Mouse (Mus musculus) WW6 (cell line): Measurements from ENCODE around the gene Icam1.
"Not testable (repeated sequence)": the region's sequence is repeated elsewhere in the genome, so short reads cannot be mapped to it uniquely, and the experiment has no call there.

Source experiments
- DNase-seq: peaks from one replicate; pipeline ENCODE4 v3.0.0-alpha.2; 2013; ENCODE audit warnings: low read depth, low spot score

Icam1 gene

DNA sequence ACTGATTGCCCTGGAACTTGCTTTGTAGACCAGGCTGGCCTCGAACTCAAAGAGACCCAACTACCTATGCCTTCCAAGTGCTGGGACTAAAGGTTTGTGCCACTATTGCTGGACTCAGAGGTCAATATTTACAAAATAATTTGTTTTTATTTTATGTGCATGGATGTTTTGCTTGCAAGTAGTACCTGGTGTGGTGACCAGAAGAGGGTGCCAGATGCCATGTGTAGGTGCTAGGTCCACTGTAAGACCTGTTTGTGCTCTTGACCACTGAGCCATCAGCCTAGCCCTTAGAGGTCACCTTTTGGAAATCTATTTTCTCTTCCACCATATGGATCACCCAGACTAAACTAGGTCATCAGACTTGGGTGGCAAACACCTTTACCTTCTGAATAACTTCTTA is 6.9 kb downstream of the Icam1 start:
- DNase-seq, result no peak

DNA sequence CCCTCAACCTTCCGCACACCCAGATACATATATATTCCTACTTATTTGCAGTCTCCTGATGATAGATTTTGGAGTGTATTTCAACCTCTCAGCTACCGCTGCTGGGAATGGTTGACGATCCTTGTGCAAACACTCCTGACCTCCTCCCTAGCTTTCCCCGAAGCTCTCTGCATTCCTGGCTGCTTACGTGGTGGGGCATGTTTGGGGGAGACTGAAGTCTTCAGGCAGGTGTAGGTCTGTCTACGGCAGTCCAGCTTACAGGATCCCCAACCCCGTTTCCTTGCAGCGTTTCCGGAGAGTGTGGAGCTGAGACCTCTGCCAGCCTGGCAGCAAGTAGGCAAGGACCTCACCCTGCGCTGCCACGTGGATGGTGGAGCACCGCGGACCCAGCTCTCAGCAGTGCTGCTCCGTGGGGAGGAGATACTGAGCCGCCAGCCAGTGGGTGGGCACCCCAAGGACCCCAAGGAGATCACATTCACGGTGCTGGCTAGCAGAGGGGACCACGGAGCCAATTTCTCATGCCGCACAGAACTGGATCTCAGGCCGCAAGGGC is 9.5 kb downstream of the Icam1 start:
- DNase-seq, result no peak

DNA sequence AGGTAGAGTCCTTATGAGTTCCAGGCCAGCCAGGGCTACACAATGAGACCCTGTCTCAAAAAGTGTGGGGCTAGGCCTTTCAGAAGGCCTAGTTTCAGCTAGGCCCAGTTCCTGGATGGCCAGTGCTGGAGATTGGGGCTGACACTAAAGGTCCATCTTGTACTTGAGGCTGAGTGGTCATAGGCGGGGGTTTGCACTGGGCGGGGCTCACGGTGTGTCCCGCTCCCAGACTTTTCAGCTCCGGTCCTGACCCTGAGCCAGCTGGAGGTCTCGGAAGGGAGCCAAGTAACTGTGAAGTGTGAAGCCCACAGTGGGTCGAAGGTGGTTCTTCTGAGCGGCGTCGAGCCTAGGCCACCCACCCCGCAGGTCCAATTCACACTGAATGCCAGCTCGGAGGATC is 11.1 kb downstream of the Icam1 start:
- no peak for DNase-seq

- DNase-seq, result no peak
Observed at GRCm38 (mm10) chr9:21027774-21028290, 12.0 kb downstream of the Icam1 start.

- no peak for DNase-seq
Observed at GRCm38 (mm10) chr9:21028560-21029110, 12.8 kb downstream of the Icam1 start.

- peak; percentile 78 for DNase-seq
Observed at GRCm38 (mm10) chr9:21029291-21030054, 13.7 kb downstream of the Icam1 start, which contains the start of gene Icam4. TSS of gene Icam4 (plus strand) at chr9:21029373.

DNA sequence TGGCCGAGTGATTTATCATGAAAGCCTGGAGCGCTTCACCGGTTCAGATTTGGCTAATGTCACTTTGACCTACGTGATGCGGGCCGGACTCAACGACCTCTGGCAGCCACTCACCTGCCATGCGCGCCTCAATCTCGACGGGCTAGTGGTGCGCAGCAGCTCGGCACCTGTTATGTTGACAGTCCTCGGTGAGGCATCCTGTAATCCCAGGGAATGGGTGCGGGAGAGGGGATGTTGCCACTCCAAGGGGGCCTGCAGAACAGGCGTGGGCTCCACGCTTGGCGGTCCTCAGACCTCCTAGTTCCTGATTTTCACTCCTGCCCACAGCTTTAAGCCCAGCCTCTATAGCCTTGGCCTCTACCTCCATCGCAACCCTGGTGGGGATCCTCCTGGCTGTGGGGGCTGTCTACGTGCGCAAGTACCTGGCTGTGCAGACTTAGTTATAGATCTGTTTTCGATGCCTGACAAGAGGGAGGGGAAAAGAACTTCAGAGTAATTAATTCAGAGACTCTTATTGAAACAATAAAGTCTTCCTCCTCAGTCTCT is 14.3 kb downstream of the Icam1 start:
- DNase-seq, result no peak

DNA sequence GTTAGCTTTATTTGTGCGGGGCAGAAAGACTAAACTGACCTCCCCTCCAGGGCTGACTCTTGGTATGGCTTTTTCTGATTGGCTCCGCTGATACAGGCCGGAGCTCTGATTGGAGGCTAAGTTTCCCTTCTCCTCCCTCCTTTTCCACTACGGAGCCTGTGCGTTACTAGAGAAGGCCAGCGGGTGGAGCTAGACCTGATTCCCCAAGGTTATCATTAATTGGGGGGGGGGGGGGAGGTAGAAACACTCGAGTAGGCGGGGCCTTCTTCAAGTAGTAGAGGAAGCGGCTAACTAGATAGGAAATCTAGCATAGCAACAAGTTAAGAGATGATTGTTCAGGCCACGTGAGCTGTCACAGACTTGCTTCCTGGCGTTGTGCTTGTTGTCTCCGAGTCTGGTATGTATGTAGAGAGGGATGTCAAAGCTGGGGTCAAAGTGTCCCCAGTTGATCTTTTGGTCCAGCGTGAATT is 15.0 kb downstream of the Icam1 start:
- peak; percentile 87 for DNase-seq

DNA sequence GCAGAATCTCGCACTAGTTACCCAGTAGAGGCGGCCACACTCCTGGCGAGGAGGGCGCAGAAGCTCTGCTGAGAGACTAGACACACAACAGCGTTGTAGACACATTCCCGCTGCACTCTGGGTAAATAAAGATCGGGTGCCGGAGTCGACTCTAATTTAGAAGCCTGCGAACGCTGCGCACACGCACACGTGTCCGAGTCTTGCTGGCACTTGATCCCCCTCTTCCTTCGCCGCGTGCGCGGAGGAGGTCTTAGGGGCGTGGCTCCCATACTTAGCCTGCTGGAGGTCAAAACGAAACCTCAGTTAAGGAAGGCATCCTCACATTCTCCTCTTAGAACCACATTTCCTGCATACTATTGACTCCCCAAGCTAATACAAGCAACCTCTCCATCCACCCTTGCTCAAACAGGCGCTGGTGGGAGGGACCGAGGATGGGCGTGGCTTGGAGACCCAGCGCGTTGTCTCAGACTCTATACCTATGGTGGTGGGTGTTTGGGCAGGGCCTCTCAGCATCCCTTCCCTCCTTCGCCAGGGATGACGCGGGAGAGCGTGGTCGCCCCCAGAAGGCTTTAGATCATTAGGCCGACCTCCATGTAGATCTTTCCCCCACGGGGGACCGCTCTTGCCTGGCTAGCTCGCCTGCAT is 15.6 kb downstream of the Icam1 start:
- no peak for DNase-seq

DNA sequence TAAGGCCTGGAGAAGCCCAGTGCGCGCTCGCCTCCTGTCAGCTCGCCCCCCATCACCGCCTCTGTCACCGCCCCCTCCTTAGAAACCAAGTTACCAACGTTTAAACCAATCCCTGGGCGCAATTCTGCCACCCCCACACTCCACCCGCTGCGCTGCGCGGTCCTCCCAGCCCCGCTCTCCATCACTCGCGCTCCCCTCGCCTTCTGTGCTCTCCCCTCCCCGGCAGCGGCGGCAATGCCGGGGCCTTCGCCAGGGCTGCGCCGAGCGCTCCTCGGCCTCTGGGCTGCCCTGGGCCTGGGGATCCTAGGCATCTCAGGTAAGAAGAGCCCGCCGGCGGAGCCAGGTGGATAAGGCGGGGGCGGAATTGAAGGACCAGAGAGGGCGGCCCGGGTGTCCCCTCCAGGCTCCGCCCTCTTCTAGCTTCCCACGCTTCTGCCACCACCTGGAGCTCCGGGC is 16.1 kb downstream of the Icam1 start, which contains the start of gene Icam5:
Icam5 (plus strand) TSS at position 178 of the 456 bp plus-strand sequence.
- DNase-seq, result no peak

DNA sequence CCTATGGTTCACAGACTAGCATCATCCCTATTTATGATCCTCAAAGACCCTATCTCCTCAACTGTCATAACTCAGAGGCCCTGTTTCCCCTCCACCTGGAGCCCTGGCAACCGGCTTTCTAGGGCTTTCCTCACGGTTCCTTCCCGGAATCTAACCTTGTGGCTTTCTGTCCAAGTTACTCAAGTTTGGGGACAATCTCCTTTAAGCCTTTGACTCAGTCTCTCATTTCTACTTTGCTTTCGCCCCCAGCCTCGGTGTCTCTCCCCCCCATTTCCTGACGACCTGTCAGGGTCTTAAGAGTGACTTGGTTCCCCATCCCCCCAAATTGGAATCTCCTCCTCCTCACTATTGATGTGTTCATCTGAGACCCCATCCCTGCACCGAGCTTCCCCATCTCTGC is 16.7 kb downstream of the Icam1 start:
- DNase-seq, result no peak

DNA sequence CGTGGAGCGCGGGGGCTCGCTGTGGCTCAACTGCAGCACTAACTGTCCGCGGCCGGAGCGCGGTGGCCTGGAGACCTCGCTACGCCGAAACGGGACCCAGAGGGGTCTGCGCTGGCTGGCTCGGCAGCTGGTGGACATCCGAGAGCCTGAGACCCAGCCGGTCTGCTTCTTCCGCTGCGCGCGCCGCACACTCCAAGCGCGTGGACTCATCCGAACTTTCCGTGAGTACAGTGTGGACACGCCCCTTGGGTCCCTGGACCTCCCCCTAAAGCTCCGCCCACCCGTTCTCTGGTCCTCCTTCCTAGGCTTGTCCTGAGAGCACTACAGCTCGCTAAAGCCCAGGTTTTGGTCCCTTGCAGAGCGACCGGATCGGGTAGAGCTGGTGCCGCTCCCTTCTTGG is 17.4 kb downstream of the Icam1 start:
- peak; percentile 83 for DNase-seq

DNA sequence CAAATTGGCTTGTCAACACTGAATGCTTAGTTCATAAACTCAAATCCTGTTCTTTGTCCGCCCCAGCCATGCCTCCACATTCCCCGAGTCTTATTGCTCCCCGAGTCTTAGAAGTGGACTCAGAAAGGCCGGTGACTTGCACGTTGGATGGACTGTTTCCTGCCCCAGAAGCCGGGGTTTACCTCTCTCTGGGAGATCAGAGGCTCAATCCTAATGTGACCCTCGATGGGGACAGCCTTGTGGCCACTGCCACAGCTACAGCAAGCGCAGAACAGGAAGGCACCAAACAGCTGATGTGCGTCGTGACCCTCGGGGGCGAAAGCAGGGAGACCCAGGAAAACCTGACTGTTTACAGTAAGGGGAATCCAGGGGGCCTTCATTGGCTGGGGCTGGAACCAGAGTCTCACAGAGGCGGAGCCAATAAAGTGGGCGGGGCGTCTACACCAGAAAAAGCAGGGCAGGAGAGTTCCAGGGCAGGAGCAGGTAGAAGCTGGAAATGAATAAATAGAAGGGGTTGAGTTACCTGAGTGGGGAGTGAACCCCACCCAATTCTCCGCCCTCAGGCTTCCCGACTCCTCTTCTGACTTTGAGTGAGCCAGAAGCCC is 18.8 kb downstream of the Icam1 start:
- no peak for DNase-seq

DNA sequence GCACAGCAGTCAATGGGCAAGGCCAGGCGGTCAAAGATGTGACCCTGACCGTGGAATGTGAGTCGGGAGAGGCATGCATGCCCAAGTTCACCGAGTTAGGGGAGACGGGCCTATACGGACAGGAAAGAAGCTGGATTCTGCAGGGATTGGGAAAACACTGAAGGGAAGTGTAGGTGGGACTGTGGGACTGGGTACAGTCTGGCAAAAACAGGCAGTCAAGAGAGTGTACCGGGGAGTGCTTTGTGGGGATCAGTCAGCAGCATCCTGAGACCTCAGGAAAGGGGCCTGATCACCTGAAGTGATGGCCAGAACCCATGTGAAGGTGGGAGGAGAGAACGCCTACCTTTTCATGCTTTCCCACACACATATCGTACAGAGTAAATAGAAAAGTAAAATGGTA is 19.8 kb downstream of the Icam1 start:
- no peak for DNase-seq

- no peak for DNase-seq
Observed at GRCm38 (mm10) chr9:21036161-21036560, 20.4 kb downstream of the Icam1 start.

GRCm38 (mm10) chr9:21036666-21037065 is 20.9 kb downstream of the Icam1 start:
- DNase-seq, result no peak

GRCm38 (mm10) chr9:21037481-21037891 is 21.7 kb downstream of the Icam1 start:
- DNase-seq, result no peak

DNA sequence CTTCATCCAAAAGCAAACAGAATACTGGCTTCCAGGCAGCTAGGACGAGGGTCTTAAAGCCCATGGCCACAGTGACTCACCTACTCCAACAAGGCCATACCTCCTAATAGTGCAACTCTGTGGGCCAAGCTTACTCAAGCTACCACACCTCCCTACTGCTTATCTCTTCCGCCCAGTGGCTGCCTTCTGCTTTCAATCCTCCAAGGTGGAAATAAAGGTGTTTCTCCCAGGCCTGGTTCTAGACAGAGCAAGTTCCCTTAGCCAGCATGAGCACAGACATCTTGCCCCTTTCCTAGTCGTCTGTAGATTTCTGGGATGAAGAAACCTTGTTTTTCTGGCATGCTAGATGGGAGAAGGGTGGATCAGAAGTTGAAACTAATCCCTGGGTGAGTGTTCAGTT is 24.0 kb downstream of the Icam1 start:
- DNase-seq, result no peak

DNA sequence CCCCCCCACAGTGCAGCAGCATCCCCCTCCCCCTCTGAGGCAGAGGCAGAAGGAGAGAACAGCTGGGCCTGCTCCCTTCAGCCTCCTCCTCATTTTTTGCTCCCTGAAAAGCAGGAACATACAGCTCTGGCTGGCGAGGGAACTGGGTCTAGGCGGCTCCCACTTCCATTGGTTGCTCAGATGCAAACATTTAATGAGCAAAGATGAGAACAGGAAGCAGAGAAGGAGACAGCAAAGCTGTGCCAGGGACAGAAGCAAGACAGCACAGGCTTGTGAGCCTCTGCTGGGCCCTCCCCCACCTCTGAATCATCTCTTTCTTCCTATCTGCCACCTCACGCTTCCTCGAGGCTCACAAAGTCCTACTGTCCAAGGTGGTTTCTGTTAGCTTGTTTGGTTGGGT is 25.5 kb downstream of the Icam1 start:
- DNase-seq, result no peak

- no peak for DNase-seq
Observed at GRCm38 (mm10) chr9:21043563-21043962, 27.8 kb downstream of the Icam1 start.

- DNase-seq, result not testable (repeated sequence)
Observed at GRCm38 (mm10) chr9:21044785-21045184, 29.0 kb downstream of the Icam1 start.
